Mouse (Mus musculus): Measurements from ENCODE around the gene Ccdc38. TPM values are rescaled to one million over a fixed set of nuclear protein-coding genes. Genes with fewer than 3 reads are reported as not detected.

Gene Ccdc38
- polyA plus RNA-seq (2015; fragmentation: Nextera tagmentation; extraction: Ambion mirVana) = 0.28 and 0.56 TPM in 2 replicates

GRCm38 (mm10) chr10:93540431-93541210 is at the start of gene Ccdc38:
Gene Ccdc38 (plus strand): TSS chr10:93540632.
- 74% methylated on average over 17 of the region's 17 CpGs for WGBS
- peak within 1 kb of the TSS; percentile 54 for H3K9ac ChIP-seq
- no peak within 1 kb of the TSS for H3K27ac ChIP-seq (replicated peaks)
- H3K4me2 ChIP-seq = peak within 1 kb of the TSS; percentile 63
- H3K27me3 ChIP-seq = peaks cover 20% of the 10 kb centered on the region
- ATAC-seq (ENCODE audit: low read depth) = peak; percentile 28; the same call in 1 of the 2 replicates
- H3K4me1 ChIP-seq (replicated peaks) = peaks cover 17% of the 10 kb centered on the region
- no peaks in the 10 kb centered on the region for H3K9me3 ChIP-seq
- H3K36me3 ChIP-seq = no peaks in the 10 kb centered on the region
- peak within 1 kb of the TSS; percentile 34 for H3K4me3 ChIP-seq

- no peak for ATAC-seq (ENCODE audit: low read depth)
- Histone ChIP-seq H3K27me3 (no peaks in the 10 kb centered on the region), H3K27ac (replicated peaks) (no peak overlapping the region), H3K4me1 (replicated peaks) (no peaks in the 10 kb centered on the region), H3K36me3 (no peaks in the 10 kb centered on the region), H3K4me3 (no peak overlapping the region), H3K4me2 (no peak overlapping the region), H3K9ac (no peak overlapping the region), H3K9me3 (no peaks in the 10 kb centered on the region)
- WGBS = 29% methylated on average over 10 of the region's 10 CpGs
These were observed 39.6 kb upstream of the Ccdc38 start for GRCm38 (mm10) chr10:93500864-93501263.

GRCm38 (mm10) chr10:93501346-93501745 is 39.1 kb upstream of the Ccdc38 start:
- Histone ChIP-seq H3K27me3 (no peaks in the 10 kb centered on the region), H3K36me3 (no peaks in the 10 kb centered on the region), H3K4me3 (no peak overlapping the region), H3K4me2 (no peak overlapping the region), H3K27ac (replicated peaks) (no peak overlapping the region), H3K9ac (no peak overlapping the region), H3K4me1 (replicated peaks) (no peaks in the 10 kb centered on the region), H3K9me3 (no peaks in the 10 kb centered on the region)
- ATAC-seq (ENCODE audit: low read depth) = no peak
- 82% methylated on average over 10 of the region's 10 CpGs for WGBS

GRCm38 (mm10) chr10:93508383-93508970 is 32.0 kb upstream of the Ccdc38 start:
- no peak for ATAC-seq (ENCODE audit: low read depth)
- no peaks in the 10 kb centered on the region for H3K9me3 ChIP-seq
- no peak overlapping the region for H3K9ac ChIP-seq
- no peaks in the 10 kb centered on the region for H3K36me3 ChIP-seq
- no peak overlapping the region for H3K27ac ChIP-seq (replicated peaks)
- H3K27me3 ChIP-seq = no peaks in the 10 kb centered on the region
- no peaks in the 10 kb centered on the region for H3K4me1 ChIP-seq (replicated peaks)
- no peak overlapping the region for H3K4me3 ChIP-seq
- WGBS = 73% methylated on average over 7 of the region's 7 CpGs
- H3K4me2 ChIP-seq = no peak overlapping the region

- WGBS = 89% methylated on average over 15 of the region's 15 CpGs
- ATAC-seq (ENCODE audit: low read depth) = no peak
- Histone ChIP-seq H3K36me3 (no peaks in the 10 kb centered on the region), H3K9me3 (no peaks in the 10 kb centered on the region), H3K9ac (no peak overlapping the region), H3K27me3 (no peaks in the 10 kb centered on the region), H3K4me2 (no peak overlapping the region), H3K4me1 (replicated peaks) (no peaks in the 10 kb centered on the region), H3K27ac (replicated peaks) (no peak overlapping the region), H3K4me3 (no peak overlapping the region)
These were observed 30.8 kb upstream of the Ccdc38 start for GRCm38 (mm10) chr10:93509532-93510153.

- ATAC-seq (ENCODE audit: low read depth) = no peak
- no peak overlapping the region for H3K4me2 ChIP-seq
- no peak overlapping the region for H3K4me3 ChIP-seq
- 26% methylated on average over 1 of the region's 1 CpGs for WGBS
- H3K9ac ChIP-seq = no peak overlapping the region
- H3K27ac ChIP-seq (replicated peaks) = no peak overlapping the region
- no peaks in the 10 kb centered on the region for H3K4me1 ChIP-seq (replicated peaks)
- no peaks in the 10 kb centered on the region for H3K27me3 ChIP-seq
- no peaks in the 10 kb centered on the region for H3K9me3 ChIP-seq
- no peaks in the 10 kb centered on the region for H3K36me3 ChIP-seq
These were observed 25.0 kb upstream of the Ccdc38 start for GRCm38 (mm10) chr10:93515419-93515818.

- H3K9ac ChIP-seq = no peak overlapping the region
- 87% methylated on average over 12 of the region's 12 CpGs for WGBS
- no peak overlapping the region for H3K4me3 ChIP-seq
- no peak overlapping the region for H3K27ac ChIP-seq (replicated peaks)
- H3K36me3 ChIP-seq = no peaks in the 10 kb centered on the region
- H3K4me2 ChIP-seq = no peak overlapping the region
- no peaks in the 10 kb centered on the region for H3K9me3 ChIP-seq
- no peaks in the 10 kb centered on the region for H3K27me3 ChIP-seq
- H3K4me1 ChIP-seq (replicated peaks) = no peaks in the 10 kb centered on the region
- ATAC-seq (ENCODE audit: low read depth) = no peak
These were observed 24.5 kb upstream of the Ccdc38 start for GRCm38 (mm10) chr10:93515927-93516326.

GRCm38 (mm10) chr10:93517754-93518153 is 22.7 kb upstream of the Ccdc38 start:
- Histone ChIP-seq H3K36me3 (no peaks in the 10 kb centered on the region), H3K4me3 (no peak overlapping the region), H3K9me3 (no peaks in the 10 kb centered on the region), H3K27me3 (no peaks in the 10 kb centered on the region), H3K9ac (no peak overlapping the region), H3K4me2 (no peak overlapping the region), H3K4me1 (replicated peaks) (no peaks in the 10 kb centered on the region), H3K27ac (replicated peaks) (no peak overlapping the region)
- ATAC-seq (ENCODE audit: low read depth) = no peak
- WGBS = 46% methylated on average over 4 of the region's 4 CpGs

- H3K4me3 ChIP-seq = no peak overlapping the region
- no peak for ATAC-seq (ENCODE audit: low read depth)
- H3K9ac ChIP-seq = no peak overlapping the region
- H3K4me1 ChIP-seq (replicated peaks) = no peaks in the 10 kb centered on the region
- no peaks in the 10 kb centered on the region for H3K27me3 ChIP-seq
- H3K4me2 ChIP-seq = no peak overlapping the region
- no peak overlapping the region for H3K27ac ChIP-seq (replicated peaks)
- no peaks in the 10 kb centered on the region for H3K9me3 ChIP-seq
- WGBS = 83% methylated on average over 4 of the region's 4 CpGs
- H3K36me3 ChIP-seq = no peaks in the 10 kb centered on the region
These were observed 22.2 kb upstream of the Ccdc38 start for GRCm38 (mm10) chr10:93518186-93518585.

- no peak overlapping the region for H3K4me3 ChIP-seq
- H3K9me3 ChIP-seq = no peaks in the 10 kb centered on the region
- no peak overlapping the region for H3K9ac ChIP-seq
- no peaks in the 10 kb centered on the region for H3K27me3 ChIP-seq
- ATAC-seq (ENCODE audit: low read depth) = no peak
- no peaks in the 10 kb centered on the region for H3K36me3 ChIP-seq
- H3K27ac ChIP-seq (replicated peaks) = no peak overlapping the region
- no peak overlapping the region for H3K4me2 ChIP-seq
- H3K4me1 ChIP-seq (replicated peaks) = no peaks in the 10 kb centered on the region
- 93% methylated on average over 2 of the region's 2 CpGs for WGBS
These were observed 21.8 kb upstream of the Ccdc38 start for GRCm38 (mm10) chr10:93518620-93519019.

- Histone ChIP-seq H3K4me2 (no peak overlapping the region), H3K4me3 (no peak overlapping the region), H3K9me3 (no peaks in the 10 kb centered on the region), H3K36me3 (no peaks in the 10 kb centered on the region), H3K27me3 (no peaks in the 10 kb centered on the region), H3K4me1 (replicated peaks) (no peaks in the 10 kb centered on the region), H3K27ac (replicated peaks) (no peak overlapping the region), H3K9ac (no peak overlapping the region)
- WGBS = 92% methylated on average over 8 of the region's 8 CpGs
- no peak for ATAC-seq (ENCODE audit: low read depth)
These were observed 21.3 kb upstream of the Ccdc38 start for GRCm38 (mm10) chr10:93519159-93519558.

GRCm38 (mm10) chr10:93519756-93520155 is 20.7 kb upstream of the Ccdc38 start:
- 90% methylated on average over 5 of the region's 5 CpGs for WGBS
- no peaks in the 10 kb centered on the region for H3K4me1 ChIP-seq (replicated peaks)

More at GRCm38 (mm10) chr10:93519756-93520155, 20.7 kb upstream of the Ccdc38 start:
- no peaks in the 10 kb centered on the region for H3K36me3 ChIP-seq
- no peak overlapping the region for H3K27ac ChIP-seq (replicated peaks)
- H3K9ac ChIP-seq = no peak overlapping the region
- H3K27me3 ChIP-seq = no peaks in the 10 kb centered on the region
- no peak overlapping the region for H3K4me2 ChIP-seq
- ATAC-seq (ENCODE audit: low read depth) = no peak
- no peak overlapping the region for H3K4me3 ChIP-seq
- H3K9me3 ChIP-seq = no peaks in the 10 kb centered on the region

All from neural tube, embryonic 13.5 days (tissue).